Mouse (Mus musculus) cerebellum, adult 2 months (tissue): ENCODE data around the gene Racgap1.

Experiments
- CTCF ChIP-seq: fragments of 200-500 bp; IDR thresholded peaks from 2 replicates; pipeline ENCODE4 v1.5.1; 2011; ENCODE audit warnings: low read depth, mild to moderate bottlenecking, control low read depth, low read length, moderate library complexity, borderline replicate concordance; ENCODE audit not compliant: insufficient read depth
- POLR2A ChIP-seq: fragments of 200-500 bp; IDR thresholded peaks from 2 replicates; pipeline ENCODE4 v1.6.1; 2011; ENCODE audit warnings: low read length, control low read depth, borderline replicate concordance; ENCODE audit not compliant: insufficient read depth

GRCm38 (mm10) chr15:99638124-99638485 lies 13.4 kb downstream of the Racgap1 start:
- TF ChIP-seq CTCF (no peak), POLR2A (no peak)
